22 mouse cellular contexts compared by ENCODE assay signal in the genomic region with DNA sequence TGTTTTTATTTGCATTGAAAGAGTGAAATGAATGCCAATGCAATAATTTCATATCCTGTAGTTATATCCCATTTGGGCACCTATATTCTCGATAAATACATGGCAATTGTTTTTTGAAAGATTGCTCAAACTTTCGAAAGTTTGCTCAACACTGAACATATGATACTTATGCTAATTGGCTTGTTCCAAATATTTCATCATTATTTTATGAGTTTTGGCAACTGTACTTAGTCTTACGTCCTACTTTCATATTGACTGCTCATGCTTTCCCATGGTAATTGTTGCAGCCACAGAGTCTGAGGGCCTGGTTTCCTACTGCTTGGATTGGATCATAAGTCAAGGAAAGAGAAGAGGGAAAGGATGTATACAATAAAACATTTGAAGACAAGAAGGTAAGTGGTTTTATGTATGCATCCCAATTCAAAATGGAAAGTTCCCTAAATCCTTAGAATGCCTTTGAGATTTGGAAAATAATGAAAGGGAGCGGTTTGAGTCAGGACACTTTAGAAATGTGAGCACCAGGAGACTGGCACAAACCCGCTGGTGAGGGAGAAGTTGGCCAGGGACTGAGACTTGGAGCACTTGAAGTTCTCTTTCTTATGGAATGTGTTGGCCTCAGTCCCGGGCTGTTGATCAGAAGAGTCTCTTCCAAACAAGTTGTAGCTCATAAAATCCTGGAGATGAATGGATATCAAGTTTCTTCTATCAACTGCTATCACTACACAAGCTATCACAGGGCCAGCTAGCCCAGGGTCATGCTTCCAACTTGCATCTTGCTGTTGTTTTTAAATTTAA.
DNase-seq lines count a peak whose midpoint lies in the region; ATAC-seq lines count a peak whose summit lies in the region.
"Had no signal": no experiment of that assay in that cellular context is flagged by ENCODE, and none has a peak within 500 bp of the region (broad histone marks: within the 10 kb centered on the region; RNA-seq: fewer than 3 reads in every experiment).

No protein-coding gene starts in this region.

- no peak overlapping the region for H3K4me2 ChIP-seq in embryonic facial prominence, embryonic 14.5 days (ENCODE audit: low read depth, low read length)
- H3K4me2 ChIP-seq in kidney, embryonic 16.5 days (replicated peaks; ENCODE audit: low read depth, low read length), result no peak overlapping the region
- H3K4me2 ChIP-seq: heart, embryonic 15.5 days; limb, embryonic 15.5 days; midbrain, embryonic 15.5 days; neural tube, embryonic 15.5 days had no signal

- H3K9me3 ChIP-seq in embryonic facial prominence, embryonic 14.5 days (ENCODE audit: control insufficient read depth, low read length), result 0 out of 2 replicates have a peak, but pooled peaks cover 7% of the 10 kb centered on the region
- peaks cover 5% of the 10 kb centered on the region; the same call in 1 of the 2 replicates for H3K9me3 ChIP-seq in embryonic facial prominence, embryonic 10.5 days
- H3K9me3 ChIP-seq in kidney, embryonic 16.5 days (ENCODE audit: low read length), result 0 out of 2 replicates have a peak, but pooled peaks cover 5% of the 10 kb centered on the region
- H3K9me3 ChIP-seq: heart, embryonic 15.5 days; limb, embryonic 15.5 days; midbrain, embryonic 15.5 days; neural tube, embryonic 15.5 days had no signal

- peak; percentile 63 for DNase-seq in embryonic facial prominence, embryonic 14.5 days (ENCODE audit: low spot score)
- no peak for DNase-seq in embryonic facial prominence, embryonic 10.5 days (ENCODE audit: low spot score)
- peak; percentile 15 for DNase-seq in kidney, postnatal 14 days
- peak; percentile 38 for DNase-seq in 3T3-L1 (ENCODE audit: low read depth, low spot score)
- DNase-seq in fat pad, adult 2 months (ENCODE audit: extremely low read depth, low read depth, low spot score), result peak; percentile 88
- DNase-seq in B cell, adult 2 months, result no peak
- DNase-seq: adrenal gland, adult 8-10 months; cerebellum, adult 2 months; kidney, postnatal 10 days; liver, postnatal 0 days; right cerebral cortex, postnatal 14 days; thymus, postnatal 36 days had no signal

- H3K27me3 ChIP-seq in embryonic facial prominence, embryonic 14.5 days (replicated peaks; ENCODE audit: control insufficient read depth, insufficient read depth, low read length), result no peaks in the 10 kb centered on the region
- no peaks in the 10 kb centered on the region for H3K27me3 ChIP-seq in embryonic facial prominence, embryonic 10.5 days (replicated peaks; ENCODE audit: low read depth, poor library complexity, severe bottlenecking)
- H3K27me3 ChIP-seq in kidney, embryonic 16.5 days (ENCODE audit: insufficient read depth, low read length), result no peaks in the 10 kb centered on the region
- H3K27me3 ChIP-seq: heart, embryonic 15.5 days; limb, embryonic 15.5 days; midbrain, embryonic 15.5 days; neural tube, embryonic 15.5 days had no signal

- no peak overlapping the region for H3K4me3 ChIP-seq in embryonic facial prominence, embryonic 14.5 days (ENCODE audit: low read depth, low read length)
- no peak overlapping the region for H3K4me3 ChIP-seq in embryonic facial prominence, embryonic 10.5 days
- no peak overlapping the region for H3K4me3 ChIP-seq in kidney, embryonic 16.5 days (ENCODE audit: low read length)
- H3K4me3 ChIP-seq: heart, embryonic 15.5 days; limb, embryonic 15.5 days; midbrain, embryonic 15.5 days; myocyte; neural tube, embryonic 15.5 days had no signal

- WGBS in embryonic facial prominence, embryonic 14.5 days, result 77% methylated on average over 6 of the region's 6 CpGs
- WGBS in embryonic facial prominence, embryonic 10.5 days, result 88% methylated on average over 6 of the region's 6 CpGs
- 75% methylated on average over 6 of the region's 6 CpGs for WGBS in kidney, embryonic 16.5 days

- H3K27ac ChIP-seq in embryonic facial prominence, embryonic 14.5 days (replicated peaks; ENCODE audit: low read depth, low read length), result no peak overlapping the region
- H3K27ac ChIP-seq in embryonic facial prominence, embryonic 10.5 days (replicated peaks), result no peak overlapping the region
- H3K27ac ChIP-seq in kidney, embryonic 16.5 days (ENCODE audit: low read length), result no peak overlapping the region
- H3K27ac ChIP-seq: heart, embryonic 15.5 days; limb, embryonic 15.5 days; midbrain, embryonic 15.5 days; neural tube, embryonic 15.5 days had no signal

- H3K4me1 ChIP-seq in embryonic facial prominence, embryonic 14.5 days (ENCODE audit: control insufficient read depth, insufficient read depth, low read length), result no peaks in the 10 kb centered on the region
- no peaks in the 10 kb centered on the region for H3K4me1 ChIP-seq in embryonic facial prominence, embryonic 10.5 days
- H3K4me1 ChIP-seq in kidney, embryonic 16.5 days (ENCODE audit: insufficient read depth, low read length), result no peaks in the 10 kb centered on the region
- H3K4me1 ChIP-seq: heart, embryonic 15.5 days; limb, embryonic 15.5 days; midbrain, embryonic 15.5 days; neural tube, embryonic 15.5 days had no signal

- no peak for ATAC-seq in embryonic facial prominence, embryonic 14.5 days (ENCODE audit: low read depth)
- ATAC-seq in kidney, embryonic 16.5 days (ENCODE audit: low FRiP score, low TSS enrichment), result no peak
- ATAC-seq in granulocyte monocyte progenitor cell, adult 5-6 weeks (replicated peaks; ENCODE audit: poor library complexity, severe bottlenecking), result no peak
- ATAC-seq: forebrain, embryonic 14.5 days; hindbrain, embryonic 16.5 days; intestine, embryonic 16.5 days; liver, postnatal 0 days; midbrain, embryonic 15.5 days had no signal

- no peaks in the 10 kb centered on the region for H3K36me3 ChIP-seq in embryonic facial prominence, embryonic 14.5 days (ENCODE audit: control insufficient read depth, insufficient read depth, low read length)
- H3K36me3 ChIP-seq in embryonic facial prominence, embryonic 10.5 days (replicated peaks), result no peaks in the 10 kb centered on the region
- H3K36me3 ChIP-seq in kidney, embryonic 16.5 days (ENCODE audit: insufficient read depth, low read length), result no peaks in the 10 kb centered on the region
- H3K36me3 ChIP-seq: heart, embryonic 15.5 days; limb, embryonic 15.5 days; midbrain, embryonic 15.5 days; neural tube, embryonic 15.5 days had no signal

- no peak overlapping the region for H3K9ac ChIP-seq in embryonic facial prominence, embryonic 14.5 days (ENCODE audit: low read depth, low read length)
- H3K9ac ChIP-seq in kidney, embryonic 16.5 days (replicated peaks; ENCODE audit: low read length), result no peak overlapping the region
- H3K9ac ChIP-seq: heart, embryonic 15.5 days; limb, embryonic 15.5 days; liver, postnatal 0 days; midbrain, embryonic 15.5 days; neural tube, embryonic 15.5 days had no signal

Comparison
In these comparisons a context has a peak if more than half of its experiments do, and no peak if none do; other contexts are left out.
1. DNase-seq: peak in embryonic facial prominence, embryonic 14.5 days (single experiment), kidney, postnatal 14 days (single experiment), 3T3-L1 (single experiment) and fat pad, adult 2 months (single experiment); none in embryonic facial prominence, embryonic 10.5 days (single experiment) and B cell, adult 2 months (0 of 2).